Comparison of ENCODE assay signal across 8 mouse cellular contexts in genomic region chr7:133115886-133116285, GRCm38 (mm10). TPM values are rescaled to one million over a fixed set of nuclear protein-coding genes. Genes with fewer than 3 reads are reported as not detected.
A peak's percentile ranks its signal among the peaks of the same experiment; 100 is the strongest.
DNase-seq lines count a peak whose midpoint lies in the region; ATAC-seq and TF ChIP-seq lines count a peak whose summit lies in the region.

No protein-coding gene starts in this region.

- ATAC-seq in forebrain, embryonic 11.5 days (replicated peaks; ENCODE audit: low FRiP score), result no peak; the same call in 1 of the 2 replicates
- no peak for ATAC-seq in lung, embryonic 15.5 days (ENCODE audit: borderline replicate concordance, extremely low read depth, low FRiP score, low TSS enrichment)
- ATAC-seq in frontal cortex, adult (ENCODE audit: low TSS enrichment), result no peak

- no peak for TF ChIP-seq CTCF in small intestine, adult 2 months (IDR thresholded peaks at IDR 0.05; ENCODE audit: extremely low read depth, insufficient read length, insufficient replicate concordance, low read depth, low read length)

- DNase-seq in cerebellum, postnatal 25 days, result peak; percentile 29 to 47
- DNase-seq in cerebellum, postnatal 36 days, result no peak
- peak; percentile 61 for DNase-seq in forebrain, embryonic 11.5 days (ENCODE audit: low spot score)
- DNase-seq in kidney, adult 18-20 months, result peak; percentile 80
- no peak for DNase-seq in thymus, postnatal 14 days

- no peak for TF ChIP-seq POLR2A in small intestine, adult 2 months (IDR thresholded peaks at IDR 0.05; ENCODE audit: low read depth, low read length)

- H3K4me2 ChIP-seq in forebrain, embryonic 11.5 days (ENCODE audit: low read depth, low read length, severe bottlenecking), result peak overlapping the region; percentile 36; the same call in 1 of the 2 replicates
- H3K4me2 ChIP-seq in lung, embryonic 15.5 days, result peak overlapping the region; percentile 48

- H3K4me1 ChIP-seq in forebrain, embryonic 11.5 days (replicated peaks; ENCODE audit: control insufficient read depth, insufficient read depth, low read length), result peaks cover 38% of the 10 kb centered on the region
- H3K4me1 ChIP-seq in lung, embryonic 15.5 days, result peaks cover 94% of the 10 kb centered on the region
- peaks cover 30% of the 10 kb centered on the region for H3K4me1 ChIP-seq in small intestine, adult 2 months (ENCODE audit: control insufficient read depth, insufficient read depth, insufficient read length, low read length)

- H3K27ac ChIP-seq in forebrain, embryonic 11.5 days (ENCODE audit: low read depth, low read length), result no peak overlapping the region
- H3K27ac ChIP-seq in lung, embryonic 15.5 days, result peak overlapping the region; percentile 41
- H3K27ac ChIP-seq in small intestine, adult 2 months (ENCODE audit: insufficient read depth, low read depth, low read length), result peak overlapping the region; percentile 94

- H3K36me3 ChIP-seq in forebrain, embryonic 11.5 days (ENCODE audit: control insufficient read depth, insufficient read depth, low read length), result no peaks in the 10 kb centered on the region
- no peaks in the 10 kb centered on the region for H3K36me3 ChIP-seq in lung, embryonic 15.5 days
- no peaks in the 10 kb centered on the region for H3K36me3 ChIP-seq in small intestine, adult 2 months (ENCODE audit: control insufficient read depth, insufficient read depth, low read length)

- WGBS in forebrain, embryonic 11.5 days, result 11% methylated on average over 15 of the region's 15 CpGs
- 15% methylated on average over 15 of the region's 15 CpGs for WGBS in lung, embryonic 15.5 days
- WGBS in small intestine, adult 2 months, result 10% methylated on average over 15 of the region's 15 CpGs

- H3K4me3 ChIP-seq in forebrain, embryonic 11.5 days (ENCODE audit: low read depth, low read length), result no peak overlapping the region
- peak overlapping the region; percentile 24; the same call in 1 of the 2 replicates for H3K4me3 ChIP-seq in lung, embryonic 15.5 days
- H3K4me3 ChIP-seq in small intestine, adult 2 months (ENCODE audit: low read depth, low read length), result peak overlapping the region; percentile 61

- H3K27me3 ChIP-seq in forebrain, embryonic 11.5 days (ENCODE audit: control insufficient read depth, insufficient read depth, low read length), result no peaks in the 10 kb centered on the region
- no peaks in the 10 kb centered on the region for H3K27me3 ChIP-seq in lung, embryonic 15.5 days
- H3K27me3 ChIP-seq in small intestine, adult 2 months (ENCODE audit: control insufficient read depth, insufficient read depth, low read length), result no peaks in the 10 kb centered on the region

- 0 out of 2 replicates have a peak overlapping the region, but pooled peaks have one; percentile 17 for H3K9ac ChIP-seq in forebrain, embryonic 11.5 days (ENCODE audit: low read length)
- H3K9ac ChIP-seq in lung, embryonic 15.5 days, result no peak overlapping the region

- H3K9me3 ChIP-seq in forebrain, embryonic 11.5 days (ENCODE audit: control insufficient read depth, low read length), result no peaks in the 10 kb centered on the region
- H3K9me3 ChIP-seq in lung, embryonic 15.5 days, result no peaks in the 10 kb centered on the region

RNA-seq across cellular contexts. Expression of gene Fgfr2, which starts 7.3 kb away (rescaled TPM):
- polyA plus RNA-seq in forebrain, embryonic 11.5 days (2014; fragmentation: Nextera tagmentation; extraction: Ambion mirVana), result 93.6 and 99.4 TPM in 2 replicates
- polyA plus RNA-seq in lung, embryonic 15.5 days (2015; fragmentation: Nextera tagmentation; extraction: Ambion mirVana), result 149 and 160 TPM in 2 replicates
- polyA plus RNA-seq in small intestine, adult 2 months (2012; rRNA removed), result 8.7 and 14.7 TPM in 2 replicates

RNA-seq across cellular contexts. Expression of gene Ctbp2, which starts 8.3 kb away (rescaled TPM):
- polyA plus RNA-seq in forebrain, embryonic 11.5 days (2014; fragmentation: Nextera tagmentation; extraction: Ambion mirVana), result 137 and 150 TPM in 2 replicates
- polyA plus RNA-seq in lung, embryonic 15.5 days (2015; fragmentation: Nextera tagmentation; extraction: Ambion mirVana), result 91.6 and 94.8 TPM in 2 replicates
- polyA plus RNA-seq in small intestine, adult 2 months (2012; rRNA removed), result 28.4 and 33.8 TPM in 2 replicates

Comparison
In these comparisons a context has a peak if more than half of its experiments do, and no peak if none do; other contexts are left out.
1. DNase-seq: peak in cerebellum, postnatal 25 days (2 of 2), forebrain, embryonic 11.5 days (single experiment) and kidney, adult 18-20 months (single experiment); none in cerebellum, postnatal 36 days (0 of 2) and thymus, postnatal 14 days (single experiment).